Mouse (Mus musculus) spleen, adult 2 months (tissue): Measurements from ENCODE around the gene Chd1. TPM values are rescaled to one million over a fixed set of nuclear protein-coding genes. Genes with fewer than 3 reads are reported as not detected.

Source experiments
- DNase-seq, 2 experiments: peaks; one replicate each; pipeline versions ENCODE4 v3.0.0 to v3.0.0-alpha.2; 2012 to 2021; ENCODE audit warnings: low spot score in 2 of 2, low read depth in 1 of 2
- H3K27ac ChIP-seq: fragments of 200-500 bp; 2 replicates; pipeline ENCODE4 v1.5.1; 2012; ENCODE audit warnings: low read length, inconsistent platforms; ENCODE audit not compliant: insufficient read depth
- H3K27me3 ChIP-seq: fragments of 200-500 bp; 2 replicates; pipeline ENCODE4 v1.6.1; 2012; ENCODE audit warnings: mild to moderate bottlenecking, moderate library complexity, low read length, inconsistent platforms; ENCODE audit not compliant: control insufficient read depth, insufficient read depth
- H3K36me3 ChIP-seq: fragments of 200-500 bp; 2 replicates; pipeline ENCODE4 v1.6.1; 2012; ENCODE audit warnings: mild to moderate bottlenecking, low read length, inconsistent platforms; ENCODE audit not compliant: control insufficient read depth, insufficient read depth
- H3K4me1 ChIP-seq: fragments of 200-500 bp; 2 replicates; pipeline ENCODE4 v1.6.1; 2011; ENCODE audit warnings: inconsistent platforms; ENCODE audit not compliant: control insufficient read depth, insufficient read depth, insufficient read length
- H3K4me3 ChIP-seq: fragments of 200-500 bp; 2 replicates; pipeline ENCODE4 v1.5.1; 2011; ENCODE audit warnings: mild to moderate bottlenecking, inconsistent platforms; ENCODE audit not compliant: insufficient read depth, insufficient read length; ENCODE audit errors: extremely low read depth
- CTCF ChIP-seq: fragments of 200-500 bp; IDR thresholded peaks from 2 replicates; pipeline ENCODE4 v1.5.1; 2011; ENCODE audit warnings: mild to moderate bottlenecking, inconsistent platforms; ENCODE audit not compliant: insufficient read depth, insufficient read length, insufficient replicate concordance; ENCODE audit errors: extremely low read depth
- POLR2A ChIP-seq: fragments of 200-500 bp; IDR thresholded peaks from 2 replicates; pipeline ENCODE4 v1.6.1; 2011; ENCODE audit warnings: low read depth, low read length, inconsistent platforms
- WGBS: fragments of 180-500 bp; shearing (Covaris S2); methylation state at CpG from one replicate; pipeline ENCODE4 v1.1.7; 2018; 5-methylcytosine and 5-hydroxymethylcytosine counted together
- polyA plus RNA-seq: library from polyadenylated mRNA; depleted of rRNA; stranded (reverse); fragments of >200 nt; gene quantifications from 2 replicates; pipeline ENCODE4 v1.2.3, GENCODE M21; 2012

The Chd1 gene
- polyA plus RNA-seq, 1 experiment: 6.2 TPM

- 87% methylated on average over 8 of the region's 8 CpGs for WGBS
- Histone ChIP-seq H3K4me3 (no peak overlapping the region), H3K27ac (no peak overlapping the region), H3K36me3 (no peaks in the 10 kb centered on the region), H3K27me3 (no peaks in the 10 kb centered on the region), H3K4me1 (no peaks in the 10 kb centered on the region)
- TF ChIP-seq CTCF (no peak), POLR2A (no peak)
- no peak for DNase-seq
Measured at GRCm38 (mm10) chr17:15790716-15791115, 85.9 kb downstream of the Chd1 start.

GRCm38 (mm10) chr17:15799195-15799793, 94.5 kb downstream of the Chd1 start:
- no peak for DNase-seq
- TF ChIP-seq POLR2A (no peak), CTCF (no peak)
- Histone ChIP-seq H3K36me3 (no peaks in the 10 kb centered on the region), H3K4me1 (no peaks in the 10 kb centered on the region), H3K27me3 (no peaks in the 10 kb centered on the region), H3K27ac (no peak overlapping the region), H3K4me3 (no peak overlapping the region)
- WGBS: 89% methylated on average over 3 of the region's 3 CpGs

GRCm38 (mm10) chr17:15804008-15804812, 99.4 kb downstream of the Chd1 start:
- Histone ChIP-seq H3K4me1 (no peaks in the 10 kb centered on the region), H3K27me3 (no peaks in the 10 kb centered on the region), H3K36me3 (no peaks in the 10 kb centered on the region), H3K27ac (no peak overlapping the region), H3K4me3 (no peak overlapping the region)
- no peak for DNase-seq
- 41% methylated on average over 15 of the region's 15 CpGs for WGBS
- no peak for TF ChIP-seq POLR2A
- peak; percentile 27; the same call in 1 of the 2 replicates for TF ChIP-seq CTCF

- no peaks in the 10 kb centered on the region for H3K36me3 ChIP-seq
- no peaks in the 10 kb centered on the region for H3K27me3 ChIP-seq
- H3K4me3 ChIP-seq: no peak overlapping the region
- H3K27ac ChIP-seq: no peak overlapping the region
- TF ChIP-seq CTCF: no peak
- TF ChIP-seq POLR2A: no peak
- WGBS: 91% methylated on average over 23 of the region's 23 CpGs
- no peaks in the 10 kb centered on the region for H3K4me1 ChIP-seq
- DNase-seq: no peak
Measured at GRCm38 (mm10) chr17:15807295-15807984, 102.7 kb downstream of the Chd1 start.

GRCm38 (mm10) chr17:15808015-15808414, 103.2 kb downstream of the Chd1 start:
- H3K27ac ChIP-seq: no peak overlapping the region
- no peaks in the 10 kb centered on the region for H3K27me3 ChIP-seq
- no peak overlapping the region for H3K4me3 ChIP-seq
- DNase-seq: no peak
- 77% methylated on average over 4 of the region's 4 CpGs for WGBS
- no peaks in the 10 kb centered on the region for H3K36me3 ChIP-seq
- no peaks in the 10 kb centered on the region for H3K4me1 ChIP-seq
- TF ChIP-seq CTCF (no peak), POLR2A (no peak)

GRCm38 (mm10) chr17:15808468-15809374, 104.0 kb downstream of the Chd1 start:
- TF ChIP-seq CTCF: no peak
- TF ChIP-seq POLR2A: no peak
- DNase-seq: no peak
- Histone ChIP-seq H3K27ac (no peak overlapping the region), H3K4me3 (no peak overlapping the region), H3K4me1 (no peaks in the 10 kb centered on the region), H3K27me3 (no peaks in the 10 kb centered on the region), H3K36me3 (no peaks in the 10 kb centered on the region)
- WGBS: 60% methylated on average over 10 of the region's 10 CpGs
